ENCODE assay signal across 12 mouse cellular contexts in the genomic region with DNA sequence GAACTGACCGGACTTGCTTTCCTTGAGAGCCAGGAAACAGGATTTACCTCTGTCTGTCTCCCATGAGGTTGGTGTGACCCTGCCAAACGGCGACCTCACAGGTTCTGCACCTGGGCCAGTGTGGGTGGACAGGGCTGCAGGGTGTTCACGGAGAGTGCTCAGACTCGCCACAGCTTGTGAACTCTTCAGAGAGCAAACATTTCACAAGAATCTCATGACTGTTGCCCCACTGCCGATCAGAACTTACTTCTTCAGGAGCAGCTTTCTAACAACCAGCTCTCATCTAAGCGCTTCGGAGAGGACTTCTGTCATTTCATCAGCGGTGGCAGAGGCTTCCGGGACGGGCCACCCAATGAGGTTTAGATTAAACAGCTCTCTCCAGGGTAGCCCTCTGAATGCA.
DNase-seq lines count a peak whose midpoint lies in the region; ATAC-seq lines count a peak whose summit lies in the region.
"Had no signal": no experiment of that assay in that cellular context is flagged by ENCODE, and none has a peak within 500 bp of the region (broad histone marks: within the 10 kb centered on the region; RNA-seq: fewer than 3 reads in every experiment).

No protein-coding gene starts in this region.

- ATAC-seq in forebrain, embryonic 12.5 days (ENCODE audit: low FRiP score): no peak
- no peak for ATAC-seq in embryonic facial prominence, embryonic 13.5 days (ENCODE audit: insufficient number of reproducible peaks, insufficient read depth, low FRiP score, low TSS enrichment, low read depth)
- no peak; the same call in 1 of the 2 replicates for ATAC-seq in liver, embryonic 12.5 days
- ATAC-seq in megakaryocyte, adult 5-6 weeks (ENCODE audit: poor library complexity, severe bottlenecking): peak; percentile 35

- 69% methylated on average over 11 of the region's 11 CpGs for WGBS in forebrain, embryonic 10.5 days
- 66% methylated on average over 11 of the region's 11 CpGs for WGBS in forebrain, embryonic 12.5 days
- 44% methylated on average over 11 of the region's 11 CpGs for WGBS in embryonic facial prominence, embryonic 13.5 days
- WGBS in liver, embryonic 12.5 days (ENCODE audit: insufficient replicate concordance): 38% methylated on average over 11 of the region's 11 CpGs

- H3K27me3 ChIP-seq in forebrain, embryonic 10.5 days (ENCODE audit: poor library complexity, severe bottlenecking): peaks cover 37% of the 10 kb centered on the region
- H3K27me3 ChIP-seq in forebrain, embryonic 12.5 days: peaks cover 19% of the 10 kb centered on the region
- no peaks in the 10 kb centered on the region for H3K27me3 ChIP-seq in embryonic facial prominence, embryonic 13.5 days
- no peaks in the 10 kb centered on the region for H3K27me3 ChIP-seq in liver, embryonic 12.5 days (replicated peaks)

- H3K9ac ChIP-seq in forebrain, embryonic 12.5 days: no peak overlapping the region
- no peak overlapping the region for H3K9ac ChIP-seq in embryonic facial prominence, embryonic 13.5 days
- no peak overlapping the region for H3K9ac ChIP-seq in liver, embryonic 12.5 days
- H3K9ac ChIP-seq: hindbrain, embryonic 14.5 days had no signal

- no peak overlapping the region for H3K4me3 ChIP-seq in forebrain, embryonic 10.5 days
- H3K4me3 ChIP-seq in forebrain, embryonic 12.5 days (replicated peaks): no peak overlapping the region
- H3K4me3 ChIP-seq in embryonic facial prominence, embryonic 13.5 days: no peak overlapping the region
- H3K4me3 ChIP-seq in liver, embryonic 12.5 days: no peak overlapping the region

- H3K9me3 ChIP-seq in forebrain, embryonic 10.5 days: no peaks in the 10 kb centered on the region
- H3K9me3 ChIP-seq in forebrain, embryonic 12.5 days: no peaks in the 10 kb centered on the region
- H3K9me3 ChIP-seq in embryonic facial prominence, embryonic 13.5 days: no peaks in the 10 kb centered on the region
- no peaks in the 10 kb centered on the region for H3K9me3 ChIP-seq in liver, embryonic 12.5 days (replicated peaks)

- H3K36me3 ChIP-seq in forebrain, embryonic 10.5 days (replicated peaks): no peaks in the 10 kb centered on the region
- no peaks in the 10 kb centered on the region for H3K36me3 ChIP-seq in forebrain, embryonic 12.5 days (replicated peaks)
- H3K36me3 ChIP-seq in embryonic facial prominence, embryonic 13.5 days: no peaks in the 10 kb centered on the region
- H3K36me3 ChIP-seq in liver, embryonic 12.5 days: no peaks in the 10 kb centered on the region

- peaks cover 55% of the 10 kb centered on the region for H3K4me1 ChIP-seq in forebrain, embryonic 10.5 days
- peaks cover 14% of the 10 kb centered on the region for H3K4me1 ChIP-seq in forebrain, embryonic 12.5 days
- H3K4me1 ChIP-seq in embryonic facial prominence, embryonic 13.5 days: peaks cover 48% of the 10 kb centered on the region
- peaks cover 16% of the 10 kb centered on the region; the same call in 1 of the 2 replicates for H3K4me1 ChIP-seq in liver, embryonic 12.5 days

- no peak for DNase-seq in forebrain, embryonic 10.5 days (ENCODE audit: extremely low spot score, low spot score)
- no peak for DNase-seq in MN1 (ENCODE audit: low spot score)
- DNase-seq in adrenal gland, postnatal 10 days: no peak
- no peak for DNase-seq in ovary, postnatal 14 days (ENCODE audit: low spot score)
- DNase-seq: adrenal gland, postnatal 25 days; cerebellum, adult 11-12 months; left cerebral cortex, postnatal 4 days had no signal

- no peak overlapping the region for H3K4me2 ChIP-seq in forebrain, embryonic 12.5 days
- H3K4me2 ChIP-seq in embryonic facial prominence, embryonic 13.5 days: peak overlapping the region; percentile 16; the same call in 1 of the 2 replicates
- H3K4me2 ChIP-seq in liver, embryonic 12.5 days: peak overlapping the region; percentile 24; the same call in 1 of the 2 replicates
- H3K4me2 ChIP-seq: hindbrain, embryonic 14.5 days had no signal

- H3K27ac ChIP-seq in forebrain, embryonic 10.5 days: peak overlapping the region; percentile 56; the same call in 1 of the 2 replicates
- H3K27ac ChIP-seq in forebrain, embryonic 12.5 days: no peak overlapping the region
- no peak overlapping the region for H3K27ac ChIP-seq in embryonic facial prominence, embryonic 13.5 days
- H3K27ac ChIP-seq in liver, embryonic 12.5 days: no peak overlapping the region
- H3K27ac ChIP-seq: hindbrain, embryonic 14.5 days had no signal
